15 mouse cellular contexts compared by ENCODE assay signal in the genomic region with DNA sequence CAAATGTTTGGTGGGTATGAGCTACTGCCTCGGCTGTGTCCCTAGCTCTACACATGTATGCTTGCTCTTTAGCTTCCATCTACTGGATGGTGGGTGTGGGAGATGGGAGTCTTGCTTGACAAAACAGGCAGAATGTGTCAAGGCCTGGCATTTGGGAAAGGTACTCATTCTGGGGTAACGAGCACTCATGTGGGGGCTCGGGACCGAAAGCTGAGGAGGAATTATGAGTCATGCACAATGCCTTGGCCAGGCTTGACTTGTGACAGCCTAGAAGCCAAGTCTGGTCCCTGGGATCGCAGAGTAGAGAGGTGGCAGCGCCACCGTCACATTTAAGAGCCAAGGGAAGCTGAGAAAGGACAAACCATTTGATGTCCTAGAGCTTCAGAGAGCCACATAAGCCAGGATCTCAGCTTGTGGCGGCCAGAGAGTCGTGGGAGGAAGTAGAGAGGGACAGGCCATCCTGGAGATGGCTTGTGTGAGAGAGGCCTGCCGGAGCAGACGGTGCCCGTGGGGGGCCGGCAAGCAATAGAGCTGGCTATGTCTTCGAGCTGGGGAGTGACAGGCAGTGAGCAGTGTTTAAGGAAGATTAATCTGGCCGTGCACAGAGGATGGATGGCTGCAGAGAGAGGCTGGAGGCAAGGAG. TPM values are rescaled to one million over a fixed set of nuclear protein-coding genes. Genes with fewer than 3 reads are reported as not detected.
DNase-seq lines count a peak whose midpoint lies in the region; ATAC-seq and TF ChIP-seq lines count a peak whose summit lies in the region.
"Had no signal": no experiment of that assay in that cellular context is flagged by ENCODE, and none has a peak within 500 bp of the region (broad histone marks: within the 10 kb centered on the region; RNA-seq: fewer than 3 reads in every experiment).

No protein-coding gene starts in this region.

- DNase-seq in frontal cortex, postnatal 14 days (ENCODE audit: low spot score in 2 of 2): no peak
- peak; percentile 61 for DNase-seq in right cerebral cortex, adult 18-20 months
- DNase-seq in right cerebral cortex, postnatal 25 days: no peak
- no peak for DNase-seq in hindbrain, embryonic 10.5 days (ENCODE audit: low spot score)
- DNase-seq in lung, postnatal 25 days (ENCODE audit: low spot score): no peak
- no peak for DNase-seq in lung, postnatal 0 days (ENCODE audit: low spot score)
- DNase-seq: adrenal gland, adult 8-10 months; gastrocnemius, adult 2 months; heart, adult 18-20 months; kidney, postnatal 10 days; lung, embryonic 14.5 days had no signal

- no peak for TF ChIP-seq EP300 in lung, postnatal 0 days (IDR thresholded peaks at IDR 0.05)

- H3K9me3 ChIP-seq in hindbrain, embryonic 10.5 days: no peaks in the 10 kb centered on the region
- H3K9me3 ChIP-seq in neural tube, embryonic 14.5 days (ENCODE audit: control insufficient read depth, low read length): no peaks in the 10 kb centered on the region
- no peaks in the 10 kb centered on the region for H3K9me3 ChIP-seq in lung, postnatal 0 days (ENCODE audit: low read length)
- H3K9me3 ChIP-seq: megakaryocyte, embryonic 14.5 days had no signal

- TF ChIP-seq CTCF in lung, postnatal 0 days (IDR thresholded peaks at IDR 0.05): no peak

- H3K27me3 ChIP-seq in hindbrain, embryonic 10.5 days (ENCODE audit: insufficient read depth, poor library complexity, severe bottlenecking): peaks cover 100% of the 10 kb centered on the region
- no peaks in the 10 kb centered on the region for H3K27me3 ChIP-seq in neural tube, embryonic 14.5 days (ENCODE audit: control insufficient read depth, insufficient read depth, low read length)
- H3K27me3 ChIP-seq in lung, postnatal 0 days (replicated peaks; ENCODE audit: insufficient read depth, low read length): no peaks in the 10 kb centered on the region

- no peak overlapping the region for H3K4me3 ChIP-seq in hindbrain, embryonic 10.5 days
- H3K4me3 ChIP-seq in neural tube, embryonic 14.5 days (ENCODE audit: low read depth, low read length): no peak overlapping the region
- no peak overlapping the region for H3K4me3 ChIP-seq in lung, postnatal 0 days (ENCODE audit: low read depth, low read length)
- H3K4me3 ChIP-seq: erythroblast, embryonic 14.5 days; gastrocnemius, adult 2 months; megakaryocyte, embryonic 14.5 days had no signal

- peak; percentile 26; the same call in 1 of the 2 replicates for ATAC-seq in frontal cortex, adult (ENCODE audit: low TSS enrichment)
- ATAC-seq in neural tube, embryonic 14.5 days (ENCODE audit: low read depth): no peak
- ATAC-seq in lung, postnatal 0 days: no peak

- H3K4me1 ChIP-seq in hindbrain, embryonic 10.5 days (replicated peaks): peaks cover 71% of the 10 kb centered on the region
- H3K4me1 ChIP-seq in neural tube, embryonic 14.5 days (ENCODE audit: control insufficient read depth, insufficient read depth, low read length): peaks cover 10% of the 10 kb centered on the region
- H3K4me1 ChIP-seq in lung, postnatal 0 days (ENCODE audit: insufficient read depth, low read depth, low read length): 0 out of 2 replicates have a peak, but pooled peaks cover 10% of the 10 kb centered on the region

- H3K9ac ChIP-seq in neural tube, embryonic 14.5 days (replicated peaks; ENCODE audit: low read depth, low read length): peak overlapping the region; percentile 32; the same call in 1 of the 2 replicates
- H3K9ac ChIP-seq in lung, postnatal 0 days (replicated peaks; ENCODE audit: low read depth): no peak overlapping the region
- H3K9ac ChIP-seq: lung, embryonic 14.5 days had no signal

- 44% methylated on average over 15 of the region's 15 CpGs for WGBS in hindbrain, embryonic 10.5 days
- 42% methylated on average over 15 of the region's 15 CpGs for WGBS in neural tube, embryonic 14.5 days
- 60% methylated on average over 15 of the region's 15 CpGs for WGBS in lung, postnatal 0 days

- H3K36me3 ChIP-seq in hindbrain, embryonic 10.5 days: no peaks in the 10 kb centered on the region
- H3K36me3 ChIP-seq in neural tube, embryonic 14.5 days (ENCODE audit: control insufficient read depth, insufficient read depth, low read length): no peaks in the 10 kb centered on the region
- H3K36me3 ChIP-seq in lung, postnatal 0 days (ENCODE audit: insufficient read depth, low read length): no peaks in the 10 kb centered on the region

- no peak overlapping the region for H3K4me2 ChIP-seq in neural tube, embryonic 14.5 days (ENCODE audit: low read depth, low read length)
- no peak overlapping the region for H3K4me2 ChIP-seq in lung, postnatal 0 days (replicated peaks; ENCODE audit: low read depth, low read length)
- H3K4me2 ChIP-seq: lung, embryonic 14.5 days had no signal

- H3K27ac ChIP-seq in hindbrain, embryonic 10.5 days: peak overlapping the region; percentile 41; the same call in 1 of the 2 replicates
- no peak overlapping the region; the same call in 1 of the 2 replicates for H3K27ac ChIP-seq in neural tube, embryonic 14.5 days (ENCODE audit: low read depth, low read length)
- no peak overlapping the region for H3K27ac ChIP-seq in lung, postnatal 0 days (ENCODE audit: low read length)
- H3K27ac ChIP-seq: gastrocnemius, adult 2 months had no signal

RNA-seq across cellular contexts. Expression of gene Unc5a, which starts 10.0 kb away (rescaled TPM):
- 2.0 and 4.4 TPM in 2 replicates for polyA plus RNA-seq in hindbrain, embryonic 10.5 days (2016; fragmentation: Nextera tagmentation; extraction: Ambion mirVana)
- polyA plus RNA-seq in neural tube, embryonic 14.5 days (2014; fragmentation: Nextera tagmentation; extraction: Ambion mirVana): 12.4 and 15.7 TPM in 2 replicates
- 1.4 and 1.9 TPM in 2 replicates for polyA plus RNA-seq in lung, postnatal 0 days (2015; fragmentation: Nextera tagmentation; extraction: Ambion mirVana)
- polyA plus RNA-seq: erythroblast, embryonic 14.5 days had no signal
